Mouse (Mus musculus): ENCODE measurements around the gene Ptges3.
"Not testable (repeated sequence)": the region's sequence is repeated elsewhere in the genome, so short reads cannot be mapped to it uniquely, and the experiment has no call there.

Ptges3 gene

DNA sequence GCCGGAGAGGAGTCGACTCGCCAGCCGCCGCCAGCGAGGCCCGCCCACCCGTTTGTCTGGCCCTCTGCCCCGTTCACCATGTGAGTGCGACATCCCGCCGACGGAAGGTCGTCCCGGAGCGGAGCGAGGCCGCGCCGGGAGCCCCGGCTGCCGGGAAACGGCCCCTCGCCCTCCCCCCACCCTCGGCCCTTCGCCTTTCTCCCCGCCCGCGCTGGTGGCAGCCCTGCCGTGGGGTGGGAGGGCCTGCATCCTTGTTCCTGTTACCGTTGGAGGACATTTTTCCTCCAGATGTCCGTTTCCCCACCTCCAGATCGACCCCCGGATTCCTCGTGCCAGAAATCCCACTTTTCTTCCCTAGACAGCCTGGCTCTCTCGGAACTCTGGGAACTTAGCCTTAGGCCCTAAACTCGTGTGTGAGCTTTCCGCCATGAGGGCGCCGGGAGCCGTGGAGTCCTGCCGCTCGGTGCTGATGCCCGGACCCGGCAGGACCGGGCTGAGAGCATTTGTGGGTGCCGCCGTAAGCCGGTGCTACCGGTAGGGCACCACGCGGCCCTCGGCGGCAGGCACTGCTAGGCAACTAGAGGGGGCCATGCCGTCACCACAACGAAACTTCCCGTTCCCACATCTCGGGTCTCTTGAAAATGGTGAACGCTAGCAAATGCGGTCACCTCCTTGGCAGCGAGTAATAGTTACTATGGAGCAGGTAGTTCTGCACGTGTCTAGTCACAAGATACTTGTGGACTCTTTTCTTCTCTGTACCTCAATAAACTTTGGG, 640 bp downstream of the Ptges3 start:
- DNase-seq (ENCODE audit: low read depth), result peak; percentile 89

DNA sequence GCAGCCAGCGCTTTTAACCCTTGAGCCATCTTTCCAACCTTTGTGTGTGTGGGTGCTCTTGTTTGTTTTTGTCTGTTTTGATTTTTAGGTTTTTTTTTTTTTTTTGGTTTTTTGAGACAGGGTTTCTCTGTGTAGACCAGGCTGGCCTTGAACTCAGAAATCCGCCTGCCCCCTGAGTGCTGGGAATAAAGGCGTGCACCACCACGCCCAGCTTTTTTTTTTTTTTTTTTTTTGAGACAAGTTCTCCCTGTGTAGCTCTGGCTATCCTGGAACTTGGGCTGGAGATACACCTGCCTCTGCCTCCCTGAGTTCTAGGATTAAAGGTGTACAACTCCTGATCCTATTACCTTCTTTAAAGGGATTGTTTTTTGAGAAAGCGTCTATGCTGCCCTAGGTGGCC, 2.4 kb downstream of the Ptges3 start:
- DNase-seq (ENCODE audit: low read depth), result no peak

DNA sequence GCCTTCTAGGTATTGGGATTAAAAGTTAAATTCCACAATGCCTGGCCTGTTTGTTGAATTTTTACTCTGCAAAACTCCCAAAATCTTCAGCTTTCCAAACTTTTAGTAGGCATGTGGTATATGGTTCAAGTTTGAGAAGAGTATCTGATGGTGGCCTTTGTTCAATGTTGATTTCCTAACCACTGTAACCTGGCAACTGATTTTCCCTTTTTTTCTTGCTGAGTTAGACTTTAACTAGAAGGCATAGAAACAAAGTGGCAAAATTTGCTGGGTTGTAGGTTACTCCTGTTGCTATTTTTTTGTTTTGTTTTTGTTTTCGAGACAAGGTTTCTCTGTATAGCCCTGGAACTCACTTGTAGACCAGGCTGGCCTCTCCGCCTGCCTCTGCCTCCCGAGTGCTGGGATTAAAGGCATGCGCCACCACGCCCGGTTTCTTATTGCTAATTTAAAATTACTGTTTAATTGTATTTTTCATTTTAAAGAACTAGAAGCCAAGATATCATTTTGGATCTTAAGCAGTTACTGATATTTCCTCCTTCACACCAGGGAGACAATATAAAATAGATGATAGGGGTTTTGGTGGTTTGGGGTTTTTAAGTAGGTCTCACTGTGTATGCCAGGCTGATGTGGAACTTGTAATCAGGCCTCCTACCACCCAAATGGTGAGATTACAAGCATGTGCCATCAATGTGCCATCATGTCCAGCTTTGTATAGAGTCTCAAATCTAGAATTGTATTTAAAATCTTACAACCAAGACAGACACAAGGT, 3.7 kb downstream of the Ptges3 start:
- DNase-seq (ENCODE audit: low read depth), result no peak

DNA sequence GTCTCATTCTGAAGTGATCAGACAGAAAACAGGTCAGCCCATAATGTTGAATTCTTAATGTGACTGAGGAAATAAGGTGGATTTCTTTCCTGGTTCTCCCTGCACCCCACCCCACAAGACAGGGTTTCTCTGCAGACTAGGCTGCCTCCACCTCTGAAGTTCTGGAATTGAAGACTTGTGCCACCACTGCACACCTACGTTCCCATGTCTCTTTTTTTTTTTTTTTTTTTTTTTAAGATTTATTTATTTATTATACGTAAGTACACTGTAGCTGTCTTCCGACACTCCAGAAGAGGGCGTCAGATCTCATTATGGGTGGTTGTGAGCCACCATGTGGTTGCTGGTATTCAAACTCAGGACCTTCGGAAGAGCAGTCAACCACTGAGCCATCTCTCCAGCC, 7.3 kb downstream of the Ptges3 start:
- DNase-seq (ENCODE audit: low read depth), result no peak

DNA sequence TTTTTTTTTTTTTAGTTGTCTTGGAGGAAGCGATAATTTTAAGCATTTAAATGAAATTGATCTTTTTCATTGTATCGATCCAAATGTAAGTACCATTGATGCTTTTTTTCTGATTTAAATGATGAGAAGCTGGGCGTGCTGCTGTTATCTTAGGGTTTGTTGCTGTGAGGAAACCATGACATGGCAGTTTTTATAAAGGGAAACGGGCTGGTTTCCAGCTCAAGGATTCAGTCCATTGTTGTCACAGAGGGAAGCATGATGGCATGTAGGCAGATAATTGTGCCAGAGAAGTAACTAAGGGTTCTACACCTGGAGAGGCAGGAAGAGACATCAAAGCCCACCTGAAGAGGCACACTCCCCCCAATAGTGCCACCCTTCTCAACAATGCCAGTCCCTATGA, 10.4 kb downstream of the Ptges3 start:
- no peak for DNase-seq (ENCODE audit: low read depth)

DNA sequence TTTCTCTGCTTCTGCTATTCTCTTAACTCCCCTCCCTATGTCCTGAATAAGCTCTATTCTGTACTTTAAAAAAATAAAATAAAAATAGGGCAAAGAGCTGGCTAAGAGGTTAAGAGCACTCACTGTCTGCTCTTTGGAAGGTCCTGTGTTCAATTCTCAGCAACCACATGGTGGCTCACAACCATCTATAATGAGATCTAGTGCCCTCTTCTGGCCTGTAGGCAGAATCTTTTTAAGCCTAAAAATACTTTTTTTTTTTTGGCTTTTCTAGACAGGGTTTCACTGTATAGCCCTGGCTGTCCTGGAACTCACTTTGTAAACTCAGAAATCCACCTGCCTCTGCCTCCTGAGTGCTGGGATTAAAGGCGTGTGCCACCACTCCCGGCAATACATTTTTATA, 11.7 kb downstream of the Ptges3 start:
- not testable (repeated sequence) for DNase-seq (ENCODE audit: low read depth)

DNA sequence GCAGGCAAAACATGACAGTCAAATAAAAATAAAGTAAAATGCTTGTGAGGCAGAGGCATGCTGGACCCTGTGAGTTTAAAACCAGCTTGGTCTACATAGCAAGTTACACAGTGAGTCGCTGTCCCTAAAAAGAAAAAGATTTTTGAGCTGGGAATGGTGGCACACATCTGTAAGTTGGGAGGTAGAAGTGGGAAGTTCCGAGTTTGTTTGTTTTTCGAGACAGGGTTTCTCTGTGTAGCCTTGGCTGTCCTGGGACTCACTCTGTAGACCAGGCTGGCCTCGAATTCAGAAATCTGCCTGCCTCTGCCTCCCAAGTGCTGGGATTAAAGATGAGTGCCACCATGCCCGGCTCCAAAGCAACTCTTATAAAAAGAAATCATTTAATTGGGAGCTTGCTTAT, 19.5 kb downstream of the Ptges3 start:
- not testable (repeated sequence) for DNase-seq (ENCODE audit: low read depth)

DNA sequence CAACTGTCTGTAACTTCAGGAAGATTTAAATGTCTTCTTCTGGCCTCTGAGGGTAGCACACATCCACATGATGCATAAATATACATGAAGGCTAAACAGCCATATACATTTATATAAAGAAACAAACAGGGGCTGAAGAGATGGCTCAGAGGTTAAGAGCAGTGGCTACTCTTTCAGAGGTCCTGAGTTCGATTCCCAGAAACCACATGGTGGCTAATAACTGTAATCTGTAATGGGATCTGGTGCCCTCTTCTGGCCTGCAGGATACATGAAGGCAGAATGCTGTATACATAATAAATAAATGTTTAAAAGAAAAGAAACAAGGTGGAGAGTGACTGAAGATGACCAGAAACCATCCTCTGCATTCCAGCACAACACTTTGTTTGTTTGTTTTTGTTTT, 21.7 kb downstream of the Ptges3 start:
- peak; percentile 59 for DNase-seq (ENCODE audit: low read depth)

DNA sequence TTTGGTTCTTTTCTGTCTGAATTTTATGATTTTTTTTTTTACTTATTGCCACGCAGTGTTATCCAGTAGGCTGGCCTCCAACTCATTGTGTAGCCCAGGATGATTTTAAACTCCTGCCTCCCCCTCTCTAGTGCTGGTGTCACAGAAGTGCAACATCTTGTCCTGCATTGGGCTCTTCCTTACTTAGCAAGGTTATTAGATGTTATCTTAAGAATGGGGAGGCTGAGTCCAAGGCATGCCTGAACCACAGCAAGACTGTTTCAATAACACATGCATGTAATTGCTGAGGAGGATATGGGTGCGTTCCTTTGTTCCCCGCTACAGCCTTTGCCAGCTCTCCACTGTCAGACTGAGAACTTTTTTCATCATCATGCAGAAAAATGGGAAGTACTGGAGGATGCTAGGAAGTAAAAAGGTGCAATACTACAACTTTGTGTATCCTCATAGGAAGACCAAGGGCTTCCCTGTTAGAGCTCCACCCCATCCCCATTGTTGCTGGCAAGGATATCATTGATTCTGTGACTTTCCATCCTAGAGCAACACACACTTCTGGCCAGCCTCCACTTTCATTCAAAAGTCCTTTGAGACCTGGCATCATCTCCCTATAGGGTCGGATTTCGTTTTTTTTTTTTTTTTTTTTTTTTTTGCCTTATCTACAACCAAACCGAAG, 23.2 kb downstream of the Ptges3 start:
- no peak for DNase-seq (ENCODE audit: low read depth)

DNA sequence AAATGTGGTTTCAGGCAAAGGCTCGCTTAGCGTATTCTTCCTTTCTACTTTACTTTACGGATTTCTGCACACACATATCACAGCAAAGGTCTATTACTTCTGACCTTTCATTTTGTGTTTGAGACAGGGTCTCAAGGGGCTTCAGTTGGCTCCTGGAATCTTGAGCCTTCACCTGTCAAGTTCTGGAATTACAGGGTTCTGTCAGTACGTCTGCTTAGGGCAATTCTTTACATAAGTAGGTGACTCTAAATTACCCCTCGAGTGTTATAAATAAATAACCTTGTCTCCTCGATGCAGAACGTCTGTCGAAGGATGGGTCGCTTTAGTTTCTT, 23.7 kb downstream of the Ptges3 start:
- DNase-seq (ENCODE audit: low read depth), result no peak

DNA sequence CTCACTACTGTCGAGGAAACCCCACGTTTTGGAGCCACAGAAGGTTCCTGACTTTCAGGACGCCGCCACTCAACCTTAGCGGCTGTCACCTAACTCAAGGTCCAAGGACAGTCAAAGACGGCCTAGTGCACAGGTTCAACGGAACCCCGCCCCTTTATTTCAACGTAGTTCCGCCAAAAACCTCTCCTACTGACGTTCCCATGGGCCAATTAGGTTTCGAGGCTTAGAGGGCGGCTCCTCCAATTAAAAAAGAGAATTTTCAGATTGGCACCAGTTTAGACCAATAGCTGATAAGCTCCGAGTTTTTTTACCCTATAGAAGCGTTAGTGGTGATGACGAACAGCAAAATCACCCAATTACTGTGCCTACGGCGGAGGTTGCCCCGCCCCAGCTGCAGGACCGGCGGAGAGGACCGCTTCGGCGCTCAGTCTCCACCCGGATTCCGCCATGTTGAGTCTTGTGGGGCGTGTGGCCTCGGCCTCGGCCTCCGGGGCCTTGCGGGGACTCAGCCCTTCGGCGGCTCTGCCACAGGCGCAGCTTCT, 24.2 kb downstream of the Ptges3 start, which contains the start of gene Atp5b:
Atp5b (plus strand) TSS at position 394 of the 542 bp plus-strand sequence.
- peak; percentile 100 for DNase-seq (ENCODE audit: low read depth)

DNA sequence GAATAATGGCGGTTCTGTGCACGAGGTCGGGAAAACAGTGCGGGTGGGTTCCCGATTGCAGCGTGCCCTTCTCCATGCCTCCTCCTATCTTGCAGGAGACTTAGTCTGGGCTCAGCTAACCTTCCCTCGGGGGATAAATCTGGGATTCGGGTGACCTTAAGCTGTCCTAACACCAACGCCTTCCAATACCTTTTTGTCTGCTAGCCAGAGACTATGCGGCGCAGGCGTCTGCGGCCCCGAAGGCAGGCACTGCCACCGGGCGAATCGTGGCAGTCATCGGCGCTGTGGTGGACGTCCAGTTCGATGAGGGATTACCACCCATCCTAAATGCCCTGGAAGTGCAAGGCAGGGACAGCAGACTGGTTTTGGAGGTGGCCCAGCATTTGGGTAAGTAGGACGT, 24.9 kb downstream of the Ptges3 start:
- DNase-seq (ENCODE audit: low read depth), result no peak

DNA sequence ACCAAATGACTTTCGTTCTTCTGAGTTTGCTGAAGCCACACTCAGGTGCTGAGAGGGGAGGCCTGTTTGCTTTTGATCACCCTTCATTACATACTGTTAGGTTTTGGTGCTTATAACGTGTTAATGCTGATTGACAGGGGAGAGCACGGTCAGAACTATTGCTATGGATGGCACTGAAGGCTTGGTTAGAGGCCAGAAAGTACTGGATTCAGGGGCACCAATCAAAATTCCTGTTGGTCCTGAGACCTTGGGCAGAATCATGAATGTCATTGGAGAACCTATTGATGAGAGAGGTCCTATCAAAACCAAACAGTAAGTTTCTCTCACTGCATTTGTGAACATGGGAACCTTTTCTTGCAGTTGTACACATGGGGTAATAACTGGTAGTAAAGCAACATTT, 25.4 kb downstream of the Ptges3 start:
- no peak for DNase-seq (ENCODE audit: low read depth)

DNA sequence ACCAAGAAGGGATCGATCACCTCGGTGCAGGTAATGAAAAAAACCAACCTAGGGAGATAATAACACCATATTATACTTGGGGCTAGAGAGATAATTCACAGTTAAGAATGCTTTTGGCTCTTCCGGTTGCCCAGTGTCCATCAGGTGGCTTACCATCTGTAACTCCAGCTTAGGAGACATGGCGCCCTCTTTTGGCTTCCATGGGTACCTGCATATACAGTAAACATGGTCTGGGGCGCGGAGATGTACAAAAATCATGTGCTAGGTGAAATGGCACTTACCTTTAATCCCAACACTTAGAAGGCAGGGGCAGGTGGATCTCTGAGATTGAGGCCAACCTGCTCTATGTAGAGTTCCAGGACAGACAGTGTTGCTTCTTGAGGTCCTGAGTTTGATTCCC, 27.6 kb downstream of the Ptges3 start:
- peak; percentile 68 for DNase-seq (ENCODE audit: low read depth)

DNA sequence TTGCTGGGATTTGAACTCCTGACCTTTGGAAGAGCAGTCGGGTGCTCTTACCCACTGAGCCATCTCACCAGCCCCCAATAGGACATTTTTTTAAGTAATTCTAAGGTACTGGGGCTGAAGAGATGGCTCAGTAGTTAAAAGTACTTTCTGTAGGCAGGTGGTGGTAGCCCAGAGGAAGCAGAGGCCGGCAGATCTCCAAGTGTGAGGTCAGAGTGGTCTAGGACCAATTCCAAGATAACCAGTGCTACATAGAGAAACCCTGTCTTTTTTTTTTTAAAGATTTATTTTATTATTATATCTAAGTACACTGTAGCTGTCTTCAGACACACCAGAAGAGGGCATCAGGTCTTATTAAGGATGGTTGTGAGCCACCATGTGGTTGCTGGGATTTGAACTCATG, 28.5 kb downstream of the Ptges3 start:
- DNase-seq (ENCODE audit: low read depth), result not testable (repeated sequence)

DNA sequence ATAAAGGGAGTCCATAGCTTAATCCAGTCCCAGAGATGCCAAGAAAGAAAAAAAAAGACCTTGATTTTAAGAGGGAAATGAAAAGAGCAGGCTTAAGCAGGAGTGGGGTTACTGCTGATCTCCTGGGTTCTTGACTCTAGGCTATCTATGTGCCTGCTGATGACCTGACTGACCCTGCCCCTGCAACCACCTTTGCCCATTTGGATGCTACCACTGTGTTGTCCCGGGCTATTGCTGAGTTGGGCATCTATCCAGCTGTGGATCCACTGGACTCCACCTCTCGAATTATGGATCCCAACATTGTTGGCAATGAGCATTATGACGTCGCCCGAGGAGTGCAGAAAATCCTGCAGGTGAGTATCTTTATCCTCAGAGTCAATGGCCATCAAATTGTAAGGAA, 29.4 kb downstream of the Ptges3 start:
- no peak for DNase-seq (ENCODE audit: low read depth)

DNA sequence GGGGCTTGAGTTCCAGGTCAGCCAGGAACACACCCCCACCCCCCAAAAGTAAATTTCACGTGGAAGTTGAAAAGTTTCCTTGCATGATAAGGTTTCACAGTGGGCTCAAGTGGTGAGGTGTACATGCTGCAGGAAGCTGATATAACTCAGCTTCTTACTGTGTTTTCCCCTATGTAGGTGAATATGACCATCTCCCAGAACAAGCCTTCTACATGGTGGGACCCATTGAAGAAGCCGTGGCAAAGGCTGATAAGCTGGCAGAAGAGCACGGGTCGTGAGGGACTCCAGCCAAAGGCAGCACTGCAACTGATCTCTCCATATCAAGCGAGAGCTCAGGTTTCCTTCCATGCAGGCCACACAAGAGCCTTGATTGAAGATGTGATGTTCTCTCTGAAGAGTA, 31.1 kb downstream of the Ptges3 start:
- DNase-seq (ENCODE audit: low read depth), result peak; percentile 12

DNA sequence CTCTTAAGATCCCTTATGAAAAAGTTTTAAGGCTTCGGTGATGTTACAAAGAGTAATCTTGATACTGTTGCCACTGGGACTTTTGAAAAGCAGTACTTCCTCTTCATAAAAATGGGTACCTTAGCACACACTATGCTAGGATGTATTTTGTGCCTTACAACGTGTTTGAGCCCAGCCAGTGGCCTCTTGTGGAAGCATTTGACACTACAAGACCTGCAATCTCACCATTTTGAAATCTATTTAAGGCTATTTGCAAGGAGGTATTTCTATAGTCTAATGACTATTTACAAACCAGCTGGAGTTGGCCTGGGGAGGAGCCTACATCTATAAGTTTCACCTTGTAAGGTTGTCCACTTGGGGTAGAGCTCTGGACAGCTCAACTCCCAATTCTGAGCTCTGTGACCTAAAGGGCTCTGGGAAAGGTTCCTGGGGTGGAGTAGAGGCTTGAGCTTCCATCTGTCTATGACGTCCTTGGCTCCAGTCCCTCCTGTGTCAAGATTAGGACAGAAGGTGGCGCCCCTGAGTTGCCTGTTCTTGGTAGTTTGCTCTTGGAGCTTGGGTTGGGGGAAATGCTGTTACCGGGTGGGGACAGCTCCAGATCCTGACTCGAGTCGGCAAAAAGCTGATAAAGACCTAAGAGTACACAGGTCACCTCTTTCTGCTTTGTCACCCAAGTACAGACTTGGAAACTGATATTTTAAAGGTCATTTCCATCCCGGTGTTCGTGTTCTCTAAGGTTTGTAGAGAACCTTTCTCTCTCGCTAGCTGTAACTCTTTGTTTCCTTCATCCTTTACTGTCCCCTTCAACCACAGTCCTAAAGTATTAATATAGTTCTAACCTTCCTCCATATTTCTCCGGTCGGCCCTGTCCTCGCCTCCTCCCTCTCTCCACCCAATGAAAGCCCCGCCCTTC, 32.2 kb downstream of the Ptges3 start:
- DNase-seq (ENCODE audit: low read depth), result peak; percentile 98

DNA sequence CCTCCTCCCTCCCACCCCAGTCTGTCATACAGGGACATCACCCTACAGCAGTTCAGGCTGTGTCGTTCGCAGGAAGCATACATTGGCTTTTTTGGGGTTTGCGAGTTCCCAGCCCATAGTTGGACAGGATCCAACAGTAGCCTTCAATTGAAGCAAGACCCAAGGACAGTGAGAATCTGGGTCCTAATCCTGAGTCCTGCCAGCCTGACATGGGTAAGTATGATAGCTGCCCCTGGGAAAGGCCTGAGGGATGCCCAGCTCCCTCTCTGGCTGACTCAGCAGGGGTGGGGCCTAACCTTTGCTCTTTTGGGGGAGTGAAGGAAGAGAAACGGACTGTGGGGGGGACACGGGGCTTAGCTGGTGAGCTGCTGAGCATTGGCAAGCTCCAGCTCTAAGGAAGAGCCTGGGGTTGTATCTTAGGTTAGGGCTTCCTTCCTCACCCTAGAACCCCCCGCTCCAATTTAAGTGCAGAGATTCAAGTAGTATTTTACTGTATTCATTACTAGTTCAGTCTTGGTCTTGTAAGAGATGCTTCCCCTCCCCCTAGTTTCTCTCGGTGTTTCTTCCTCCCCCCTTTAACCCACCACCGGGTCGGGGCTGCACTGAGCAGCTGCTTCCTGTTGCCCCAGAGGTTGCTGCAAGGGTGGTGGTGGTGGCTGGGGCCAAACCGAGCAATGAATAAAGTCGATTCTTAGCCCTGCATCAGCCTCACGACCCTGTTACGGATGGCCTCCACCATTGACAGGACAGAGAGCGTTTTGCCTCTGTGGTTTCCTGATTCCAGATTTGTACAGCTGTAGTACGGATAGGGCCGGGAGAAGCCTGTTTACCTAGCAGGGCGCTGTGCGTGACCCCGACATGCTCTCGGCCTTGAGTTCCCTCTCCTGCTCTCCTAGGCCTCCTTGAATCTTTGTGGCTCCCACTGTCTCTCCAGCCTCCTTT, 33.1 kb downstream of the Ptges3 start, which contains the start of gene Baz2a:
Baz2a (plus strand) TSS at position 14 of the 942 bp plus-strand sequence.
- DNase-seq (ENCODE audit: low read depth), result peak; percentile 94

Measured in induced T-regulatory cell, adult 2 months (primary cell).